Mouse (Mus musculus): ENCODE measurements at regions not wholly inside any gene's neighbourhood (a gene's known extent, or its start where the extent isn't known, plus 50 kb on each side); places are given as distances from the start of the nearest gene placed in this dataset.

DNA sequence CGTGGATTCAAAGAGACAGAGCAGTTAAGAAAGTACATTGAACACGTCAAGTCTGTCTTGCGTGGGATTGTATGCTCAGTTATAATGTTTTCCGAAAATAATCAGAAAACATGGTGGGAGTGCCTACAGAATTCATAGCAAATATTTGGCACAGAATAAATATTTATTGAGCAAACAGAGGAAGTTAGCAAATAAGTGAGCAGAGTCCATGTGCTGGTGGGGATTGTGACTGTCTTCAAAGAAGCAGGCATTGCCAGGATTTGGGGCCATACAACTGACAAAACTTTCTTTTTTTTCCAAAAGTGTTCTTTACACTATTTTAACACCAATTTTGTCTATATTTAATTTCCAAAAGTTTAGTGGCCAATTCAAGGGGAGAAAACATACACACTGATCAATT is 1729.8 kb downstream of the AI429214 start:
- DNase-seq (ENCODE audit: low read depth), result no peak

DNA sequence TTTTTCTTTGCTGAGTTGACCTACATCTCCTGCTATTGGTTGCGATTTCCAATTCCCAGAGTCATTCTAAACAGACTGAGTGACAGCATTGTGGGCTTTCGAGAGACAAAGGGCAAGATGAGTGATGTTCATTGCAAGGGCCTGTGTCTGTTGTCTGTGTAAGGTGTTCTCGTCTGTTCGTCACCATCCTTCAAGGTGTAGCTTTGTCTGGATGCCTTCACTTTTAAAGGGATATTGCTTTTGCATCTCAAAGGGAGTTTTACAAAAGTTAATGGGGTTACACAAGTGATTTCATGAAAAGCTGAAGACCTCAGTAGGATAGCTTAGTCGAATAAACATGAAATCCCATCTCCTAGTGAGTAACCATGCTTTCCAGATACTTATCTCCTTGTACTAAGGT is 1731.9 kb downstream of the AI429214 start:
- no peak for DNase-seq (ENCODE audit: low read depth)

DNA sequence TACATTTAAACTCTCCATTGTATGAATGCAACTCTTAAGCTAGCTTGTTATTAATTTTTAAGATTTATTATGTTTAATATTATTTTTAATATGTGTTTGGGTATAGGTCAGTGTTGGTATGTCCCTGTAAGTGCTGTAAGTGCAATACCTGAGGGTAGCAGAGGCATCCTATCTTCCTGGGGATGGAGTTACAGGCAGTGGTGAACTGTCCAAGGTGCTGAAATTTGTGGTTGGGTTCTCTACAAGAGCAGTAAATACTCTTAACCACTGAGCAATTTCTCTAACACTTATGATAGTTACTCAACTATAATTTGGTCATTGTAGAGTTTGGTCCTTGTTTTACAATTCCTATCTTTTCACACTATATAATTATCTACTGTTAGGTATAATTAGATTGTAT is 1753.7 kb downstream of the AI429214 start:
- DNase-seq (ENCODE audit: low read depth), result peak; percentile 4

DNA sequence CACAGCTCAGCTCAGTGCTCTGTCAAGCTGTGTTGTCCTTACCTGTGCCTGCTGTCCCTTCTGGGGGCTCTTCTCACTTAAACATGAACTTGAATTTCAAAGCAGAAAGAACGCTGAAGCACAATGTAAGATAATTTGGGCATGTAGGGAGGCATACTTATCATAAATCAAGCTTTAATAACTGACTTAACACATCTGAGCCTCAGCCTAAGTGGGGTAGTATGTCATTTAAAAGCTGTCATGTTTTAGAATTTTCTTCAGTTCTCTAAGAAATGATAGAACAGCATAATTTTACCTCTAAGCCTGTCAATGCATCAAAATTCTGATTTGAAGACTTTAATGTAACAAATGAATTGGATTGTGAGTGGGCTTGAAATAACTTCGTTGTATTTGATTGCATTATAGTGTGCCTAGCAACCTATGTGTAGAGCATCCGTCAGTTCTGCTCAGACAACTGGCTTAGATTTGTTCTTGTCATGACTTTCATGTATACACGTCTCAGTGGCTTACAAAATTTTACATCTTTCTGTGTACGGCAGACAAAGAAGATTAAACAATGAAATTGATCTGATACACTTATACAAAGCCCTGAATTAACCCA is 1773.3 kb downstream of the AI429214 start:
- no peak for DNase-seq (ENCODE audit: low read depth)

DNA sequence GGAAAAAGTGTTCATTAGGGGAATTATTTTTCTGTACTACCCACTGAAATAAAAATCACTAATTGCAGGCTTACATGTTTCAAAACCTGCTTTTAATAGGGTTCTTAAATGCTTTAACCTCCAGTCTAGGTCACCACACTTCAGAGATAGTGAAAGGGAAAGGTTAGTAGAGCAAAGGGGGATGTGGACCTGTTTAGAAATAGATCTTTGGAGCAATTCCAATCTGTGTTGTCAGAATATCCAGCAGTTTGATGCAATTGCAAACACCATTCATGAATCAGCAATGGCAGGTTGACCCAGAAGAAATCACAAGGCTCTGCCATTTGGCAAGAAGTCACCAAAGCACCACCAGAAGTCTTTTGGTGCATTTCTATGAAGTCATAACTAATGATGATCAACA is 1819.1 kb downstream of the AI429214 start:
- no peak for DNase-seq (ENCODE audit: low read depth)

DNA sequence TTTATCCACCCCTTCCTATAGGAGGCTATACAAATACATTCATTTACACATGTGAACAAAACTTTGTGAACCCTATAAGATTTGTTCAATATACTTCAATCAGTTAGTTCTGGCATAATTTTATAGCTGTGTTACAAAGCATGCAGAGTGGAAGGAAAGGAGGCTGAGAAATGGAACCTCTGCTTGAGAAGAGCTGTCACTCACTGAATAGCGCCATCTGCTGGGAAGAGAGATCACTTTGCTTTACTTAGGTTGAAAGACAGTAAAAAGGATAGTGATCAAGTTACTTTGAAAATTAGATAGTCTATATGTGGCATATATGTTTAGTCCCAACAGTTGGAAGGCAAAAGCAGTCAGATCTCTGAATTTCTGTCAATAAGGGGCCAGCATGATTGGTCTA is 1824.8 kb downstream of the AI429214 start:
- DNase-seq (ENCODE audit: low read depth), result peak; percentile 4

DNA sequence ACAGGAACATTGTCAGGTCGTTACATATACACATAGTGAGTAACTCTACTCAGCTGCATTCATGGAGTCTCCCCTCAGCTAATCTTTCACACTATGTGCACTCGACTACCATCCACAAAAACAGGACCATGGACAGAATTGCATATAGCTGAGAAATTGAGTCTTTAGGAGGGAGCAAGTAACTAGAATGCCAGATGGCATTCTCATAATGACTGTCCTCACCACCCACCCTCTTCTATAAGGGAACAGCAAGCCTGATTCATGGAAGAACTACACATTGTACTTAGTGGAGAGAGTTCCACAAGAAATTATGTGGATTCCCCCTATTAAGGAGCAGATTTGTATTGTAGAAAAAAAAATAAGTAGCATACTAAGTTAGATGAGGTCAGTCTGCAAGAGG is 1813.4 kb upstream of the Adam24 start:
- DNase-seq (ENCODE audit: low read depth), result no peak

DNA sequence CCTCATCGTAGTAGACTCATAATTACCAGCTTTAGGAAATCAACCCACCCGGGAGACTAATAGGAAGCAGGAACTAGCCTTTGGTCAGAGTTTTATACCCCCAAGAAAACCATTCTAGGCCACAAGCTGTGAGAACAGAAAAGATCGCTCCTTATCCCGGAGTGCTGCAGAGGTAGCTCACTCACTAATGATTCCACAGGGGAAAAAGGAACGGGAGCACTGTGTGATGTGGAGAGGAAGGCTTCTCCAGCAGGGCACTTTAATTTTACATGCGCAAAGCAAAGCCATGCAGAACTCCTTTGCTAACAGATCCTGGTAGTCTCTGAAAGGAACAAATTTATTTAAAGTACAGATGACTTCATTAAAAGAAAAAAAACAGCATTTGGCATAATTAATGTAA is 1807.5 kb upstream of the Adam24 start:
- no peak for DNase-seq (ENCODE audit: low read depth)

Data from c-Kit-positive CD71-positive TER-119-negative erythroid progenitor cells, embryonic 14.5 days (primary cell).